Mouse (Mus musculus) forebrain, embryonic 14.5 days (tissue): ENCODE data around the gene 1810024B03Rik. TPM values are rescaled to one million over a fixed set of nuclear protein-coding genes. Genes with fewer than 3 reads are reported as not detected.

Experiments used
- polyA plus RNA-seq: library from polyadenylated mRNA; unstranded; fragments of >200 nt; fragmentation: Nextera tagmentation; extraction: Ambion mirVana; gene quantifications from 2 replicates; pipeline ENCODE4 v1.2.1, GENCODE M21; 2014

Gene 1810024B03Rik
- polyA plus RNA-seq, 1 experiment from 2014 or later, result 1.9 TPM

Other genes with a start within 250 kb of the 1810024B03Rik start
- gene Ap4e1, start 199.6 kb downstream of the 1810024B03Rik start, polyA plus RNA-seq, result 5.5 and 9.1 TPM in 2 replicates
- 30.8 and 32.2 TPM in 2 replicates for gene Blvra, start 137.6 kb downstream of the 1810024B03Rik start, polyA plus RNA-seq
- 45.2 and 52.8 TPM in 2 replicates for gene Ncaph, start 74.3 kb downstream of the 1810024B03Rik start, polyA plus RNA-seq
- 10.4 and 11.4 TPM in 2 replicates for gene Itpripl1, start 64.8 kb downstream of the 1810024B03Rik start, polyA plus RNA-seq
- gene Snrnp200, start 106 bp upstream of the 1810024B03Rik start, polyA plus RNA-seq, result 68.1 and 68.4 TPM in 2 replicates
- 64.3 and 67.7 TPM in 2 replicates for gene Ciao1, start 39.5 kb upstream of the 1810024B03Rik start, polyA plus RNA-seq
- gene Tmem127, start 39.6 kb upstream of the 1810024B03Rik start, polyA plus RNA-seq, result 24.4 and 27.8 TPM in 2 replicates
- gene Stard7, start 61.9 kb upstream of the 1810024B03Rik start, polyA plus RNA-seq, result 102 and 109 TPM in 2 replicates
- 5.6 and 7.4 TPM in 2 replicates for gene Dusp2, start 127.9 kb upstream of the 1810024B03Rik start, polyA plus RNA-seq
- gene Astl, start 130.4 kb upstream of the 1810024B03Rik start, polyA plus RNA-seq, result not detected in 2 replicates
- gene Adra2b, start 154.9 kb upstream of the 1810024B03Rik start, polyA plus RNA-seq, result 0.36 and 0.43 TPM in 2 replicates
- 0.21 TPM in 1 of 2 replicates, not detected in the other for gene Gpat2, start 216.9 kb upstream of the 1810024B03Rik start, polyA plus RNA-seq
- gene Fahd2a, start 236.3 kb upstream of the 1810024B03Rik start, polyA plus RNA-seq, result 32.1 and 32.8 TPM in 2 replicates